Mouse (Mus musculus) bone marrow macrophage, adult 2 months (primary cell): ENCODE results near the gene Aff3. TPM values are rescaled to one million over a fixed set of nuclear protein-coding genes. Genes with fewer than 3 reads are reported as not detected.

ENCODE experiments used
- H3K27ac ChIP-seq: 2 replicates; pipeline ENCODE4 v1.5.1; 2012; ENCODE audit warnings: low read depth, low read length; ENCODE audit not compliant: insufficient read depth
- H3K4me1 ChIP-seq: 2 replicates; pipeline ENCODE4 v1.6.1; 2012; ENCODE audit warnings: low read length; ENCODE audit not compliant: control insufficient read depth, insufficient read depth
- H3K4me3 ChIP-seq: 2 replicates; pipeline ENCODE4 v1.5.1; 2012; ENCODE audit warnings: mild to moderate bottlenecking, low read length, moderate library complexity; ENCODE audit not compliant: insufficient read depth
- CTCF ChIP-seq: IDR thresholded peaks from 2 replicates; pipeline ENCODE4 v1.5.1; 2012; ENCODE audit warnings: low read depth, mild to moderate bottlenecking, low read length, moderate library complexity
- POLR2A ChIP-seq: IDR thresholded peaks from 2 replicates; pipeline ENCODE4 v1.6.1; 2012; ENCODE audit warnings: mild to moderate bottlenecking, low read depth, low read length, borderline replicate concordance
- polyA plus RNA-seq: library from polyadenylated mRNA; stranded (reverse); fragments of >200 nt; gene quantifications from 2 replicates; pipeline ENCODE4 v1.2.4, GENCODE M21; 2012; ENCODE audit not compliant: missing spikeins, insufficient read depth, insufficient read length

Aff3 gene
- polyA plus RNA-seq, 1 experiment: not detected

DNA sequence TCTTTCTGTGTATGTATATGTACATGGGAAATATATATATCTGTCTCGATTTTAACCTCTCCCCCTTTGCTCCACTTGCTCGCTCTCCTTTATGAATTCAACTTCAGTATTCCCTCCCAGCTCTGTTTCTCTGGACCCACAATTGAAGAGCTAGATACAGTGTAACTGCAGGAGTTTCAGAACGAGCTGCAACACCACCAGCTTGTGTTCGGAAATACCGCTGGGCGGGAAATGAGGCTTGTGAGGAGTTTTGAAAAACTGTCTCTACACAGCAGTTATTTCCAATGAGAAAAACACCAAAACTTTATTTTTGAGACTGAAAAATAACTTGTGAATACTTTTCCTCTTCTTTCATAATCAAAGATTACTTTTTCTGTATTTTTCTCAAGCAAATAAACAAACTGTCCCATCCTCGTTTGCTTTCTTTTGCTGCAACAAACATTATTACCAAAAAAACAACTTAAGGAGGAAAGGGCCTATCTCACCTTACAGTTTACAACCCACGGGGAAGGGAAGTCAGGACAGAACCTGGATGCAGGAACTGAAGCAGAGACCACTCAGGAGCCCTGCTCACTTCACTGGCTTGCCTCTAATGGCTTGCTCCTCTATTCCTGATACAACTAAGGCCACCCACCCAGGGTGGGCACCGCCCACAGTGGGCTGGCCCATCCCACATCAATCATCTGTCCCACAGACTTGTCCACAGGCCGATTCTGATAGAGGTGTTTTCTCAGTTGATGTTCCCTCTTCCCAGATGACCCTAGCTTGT, 533.9 kb downstream of the Aff3 start:
- TF ChIP-seq CTCF (no peak), POLR2A (no peak)
- H3K4me1 ChIP-seq: peaks cover 8% of the 10 kb centered on the region
- H3K27ac ChIP-seq: no peak overlapping the region
- H3K4me3 ChIP-seq: no peak overlapping the region

DNA sequence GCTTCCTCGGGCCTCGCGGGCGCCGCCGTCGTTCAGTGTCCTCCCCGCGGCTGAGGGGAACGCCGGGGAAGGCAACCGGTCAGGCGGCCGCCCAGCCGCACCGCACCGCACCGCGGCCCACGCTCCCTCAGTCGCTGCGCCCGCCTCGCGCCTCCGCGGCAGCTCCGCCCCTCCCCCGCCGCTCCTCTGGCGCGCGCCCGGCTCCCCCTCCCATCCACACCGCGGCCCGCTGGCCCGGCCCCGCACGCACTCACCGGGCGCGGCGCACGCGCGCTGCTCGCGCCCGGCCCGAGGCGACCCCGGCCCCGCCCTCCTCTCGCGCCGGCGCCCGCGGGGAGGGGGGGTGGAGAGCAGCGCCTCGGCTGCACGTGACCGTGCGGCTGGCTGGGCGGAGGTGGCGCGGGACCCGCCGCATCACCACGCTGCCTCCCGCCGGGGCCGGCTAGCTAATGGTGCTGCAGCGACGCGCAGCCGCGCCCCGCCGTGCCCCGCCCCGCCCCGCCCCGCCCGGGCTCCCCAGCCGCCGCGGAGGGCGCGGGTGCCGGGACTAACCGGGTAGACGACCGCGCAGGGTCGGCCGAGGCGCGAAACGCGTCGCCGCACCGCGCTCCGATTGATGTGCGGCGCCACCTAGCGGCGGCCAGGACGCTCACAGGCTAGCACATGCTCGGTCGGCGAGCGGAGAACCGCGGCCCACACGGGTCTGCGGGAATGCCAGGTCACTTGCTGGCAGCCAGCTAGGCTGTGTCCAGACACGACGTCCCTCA, 535.1 kb downstream of the Aff3 start, which contains the start of gene Rev1:
Rev1 (minus strand) TSS at position 301 of the 767 bp plus-strand sequence.
- Histone ChIP-seq H3K4me3 (peak within 1 kb of the TSS; percentile 73), H3K4me1 (peaks cover 11% of the 10 kb centered on the region), H3K27ac (peak within 1 kb of the TSS; percentile 73)
- TF ChIP-seq CTCF (peak; percentile 65), POLR2A (no peak)

- Histone ChIP-seq H3K27ac (peak overlapping the region; percentile 64), H3K4me3 (peak overlapping the region; percentile 73), H3K4me1 (peaks cover 11% of the 10 kb centered on the region)
- TF ChIP-seq CTCF (no peak), POLR2A (no peak)
Measured at GRCm38 (mm10) chr1:38128919-38129436, 535.8 kb downstream of the Aff3 start.

Other genes with a start within 250 kb of the Aff3 start
- gene Lonrf2, start 171.8 kb upstream of the Aff3 start, polyA plus RNA-seq: not detected in 2 replicates
- not detected in 2 replicates for gene Chst10, start 233.2 kb upstream of the Aff3 start, polyA plus RNA-seq